Mouse (Mus musculus) kidney, embryonic 15.5 days (tissue): ENCODE measurements at regions not wholly inside any gene's neighbourhood (a gene's known extent, or its start where the extent isn't known, plus 50 kb on each side); places are given as distances from the start of the nearest gene placed in this dataset.

ENCODE experiments used
- ATAC-seq: fragments of 200-750 bp; cut with Nextera tagmentation; replicated peaks from 2 replicates; pipeline ENCODE4 v1.8.0; 2017; ENCODE audit warnings: moderate TSS enrichment; ENCODE audit not compliant: low FRiP score
- H3K27ac ChIP-seq: fragments of 300-500 bp; sonication (generic); 2 replicates; pipeline ENCODE4 v1.5.1; 2015; ENCODE audit warnings: mild to moderate bottlenecking, inconsistent platforms
- H3K27me3 ChIP-seq: fragments of 300-500 bp; sonication (generic); 2 replicates; pipeline ENCODE4 v1.6.1; 2015; ENCODE audit warnings: inconsistent platforms
- H3K36me3 ChIP-seq: fragments of 300-500 bp; sonication (generic); 2 replicates; pipeline ENCODE4 v1.6.1; 2015; ENCODE audit warnings: inconsistent platforms
- H3K4me1 ChIP-seq: fragments of 300-500 bp; sonication (generic); 2 replicates; pipeline ENCODE4 v1.6.1; 2015; ENCODE audit warnings: inconsistent platforms
- H3K4me2 ChIP-seq: fragments of 300-500 bp; sonication (generic); 2 replicates; pipeline ENCODE4 v1.6.1; 2015; ENCODE audit warnings: moderate library complexity, mild to moderate bottlenecking, inconsistent platforms
- H3K4me3 ChIP-seq: fragments of 300-500 bp; sonication (generic); replicated peaks from 2 replicates; pipeline ENCODE4 v1.5.1; 2015; ENCODE audit warnings: mild to moderate bottlenecking, inconsistent platforms
- H3K9ac ChIP-seq: fragments of 300-500 bp; sonication (generic); 2 replicates; pipeline ENCODE4 v1.6.1; 2015; ENCODE audit warnings: mild to moderate bottlenecking, inconsistent platforms
- H3K9me3 ChIP-seq: fragments of 300-500 bp; sonication (generic); replicated peaks from 2 replicates; pipeline ENCODE4 v1.6.1; 2016; ENCODE audit warnings: inconsistent platforms
- WGBS: fragments of 180-500 bp; shearing (Covaris S2); methylation state at CpG from one replicate; pipeline ENCODE4 v1.1.7; 2015; ENCODE audit warnings: mixed read lengths; 5-methylcytosine and 5-hydroxymethylcytosine counted together

DNA sequence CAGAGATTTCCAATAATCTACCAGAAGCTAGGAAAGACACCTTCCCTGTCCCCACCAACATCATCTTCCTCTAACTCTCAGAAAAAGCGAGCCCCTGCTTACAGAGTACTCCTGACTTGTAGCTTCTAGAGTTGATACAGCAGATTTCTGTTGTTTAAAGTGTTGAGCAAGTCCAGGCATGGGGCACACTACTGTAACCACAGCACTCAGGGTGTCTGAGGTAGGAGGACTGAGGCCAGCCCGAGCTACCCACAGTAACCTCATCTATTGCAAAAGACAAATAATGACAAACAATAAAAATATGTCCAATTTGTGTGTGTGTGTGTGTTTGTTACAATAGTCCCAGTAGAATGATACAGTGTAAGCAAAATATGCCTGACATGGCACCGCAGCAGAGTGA is 144.3 kb upstream of the Eif4g2 start:
- 82% methylated on average over 3 of the region's 3 CpGs for WGBS
- no peak overlapping the region for H3K4me3 ChIP-seq
- no peaks in the 10 kb centered on the region for H3K36me3 ChIP-seq
- no peak overlapping the region for H3K4me2 ChIP-seq
- no peak overlapping the region for H3K9ac ChIP-seq
- H3K9me3 ChIP-seq: no peaks in the 10 kb centered on the region
- H3K27ac ChIP-seq: no peak overlapping the region
- no peaks in the 10 kb centered on the region for H3K27me3 ChIP-seq
- no peaks in the 10 kb centered on the region for H3K4me1 ChIP-seq
- ATAC-seq: no peak

DNA sequence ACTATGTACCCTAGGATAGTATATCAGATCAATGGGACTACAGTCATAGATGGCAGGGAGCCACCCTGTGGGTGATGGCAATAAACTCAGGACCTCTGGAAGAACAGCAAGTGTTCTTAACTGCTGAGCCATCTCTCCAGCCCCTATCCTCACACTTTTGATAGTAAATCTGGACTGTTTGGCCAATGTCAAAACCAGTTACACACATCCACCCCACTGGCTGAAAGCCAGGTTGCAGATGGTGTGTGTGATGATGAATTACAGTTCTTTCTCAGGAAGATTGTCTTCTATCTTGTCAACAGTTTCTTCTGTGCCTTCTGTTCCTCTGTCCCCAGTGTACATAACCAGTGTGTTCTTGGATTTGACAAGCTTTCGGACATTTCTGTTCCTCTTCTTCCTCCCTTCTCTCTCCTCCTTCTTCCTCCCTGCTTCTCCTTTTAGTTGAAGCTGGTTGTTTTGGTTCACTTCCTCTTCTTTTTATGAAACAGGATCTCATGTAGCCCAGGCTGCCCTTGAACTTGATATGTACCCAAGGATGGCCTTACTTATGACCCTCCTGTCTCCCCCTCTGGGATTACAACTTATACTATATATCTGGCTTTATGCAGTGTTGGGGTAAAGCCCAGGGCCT is 143.3 kb upstream of the Eif4g2 start:
- no peak for ATAC-seq
- Histone ChIP-seq H3K9me3 (no peaks in the 10 kb centered on the region), H3K27ac (no peak overlapping the region), H3K4me2 (no peak overlapping the region), H3K27me3 (no peaks in the 10 kb centered on the region), H3K9ac (no peak overlapping the region), H3K4me1 (no peaks in the 10 kb centered on the region), H3K4me3 (no peak overlapping the region), H3K36me3 (no peaks in the 10 kb centered on the region)
- 71% methylated on average over 1 of the region's 1 CpGs for WGBS

DNA sequence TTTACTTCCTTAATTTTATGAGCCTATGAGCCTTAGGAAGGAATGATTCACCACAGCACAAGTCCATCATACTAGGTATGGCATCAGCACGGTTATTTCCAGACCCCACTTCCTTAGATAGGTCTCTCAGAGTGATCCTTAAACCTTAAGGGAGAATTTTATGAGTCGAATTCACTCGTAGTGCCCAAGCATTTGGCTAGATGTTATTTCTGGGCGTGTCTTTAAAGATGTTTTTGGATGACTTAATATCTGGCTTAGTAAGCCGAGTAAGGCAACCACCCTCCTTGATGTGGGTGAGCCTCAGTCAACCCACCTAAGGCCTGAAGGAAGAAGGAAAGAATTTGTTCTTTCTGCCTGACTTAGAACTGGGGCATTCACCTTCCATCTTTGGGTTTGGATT is 132.8 kb upstream of the Eif4g2 start:
- Histone ChIP-seq H3K4me2 (no peak overlapping the region), H3K27me3 (no peaks in the 10 kb centered on the region), H3K9ac (no peak overlapping the region), H3K9me3 (0 out of 2 replicates have a peak, but pooled peaks cover 3% of the 10 kb centered on the region), H3K36me3 (no peaks in the 10 kb centered on the region), H3K27ac (no peak overlapping the region), H3K4me3 (no peak overlapping the region), H3K4me1 (peaks cover 6% of the 10 kb centered on the region)
- no peak for ATAC-seq
- 82% methylated on average over 5 of the region's 5 CpGs for WGBS

- H3K4me2 ChIP-seq: no peak overlapping the region
- 89% methylated on average over 6 of the region's 6 CpGs for WGBS
- H3K27ac ChIP-seq: no peak overlapping the region
- no peaks in the 10 kb centered on the region for H3K36me3 ChIP-seq
- H3K9me3 ChIP-seq: 0 out of 2 replicates have a peak, but pooled peaks cover under 1% of the 10 kb centered on the region
- H3K9ac ChIP-seq: no peak overlapping the region
- no peaks in the 10 kb centered on the region for H3K27me3 ChIP-seq
- ATAC-seq: no peak
- H3K4me3 ChIP-seq: no peak overlapping the region
- peaks cover 10% of the 10 kb centered on the region for H3K4me1 ChIP-seq
Observed at GRCm38 (mm10) chr7:111214226-111214906, 131.5 kb upstream of the Eif4g2 start.

GRCm38 (mm10) chr7:111212188-111212587 is 129.4 kb upstream of the Eif4g2 start:
- H3K4me3 ChIP-seq: no peak overlapping the region
- ATAC-seq: no peak
- WGBS: 81% methylated on average over 5 of the region's 5 CpGs
- no peak overlapping the region for H3K9ac ChIP-seq
- H3K27ac ChIP-seq: no peak overlapping the region
- no peaks in the 10 kb centered on the region for H3K27me3 ChIP-seq
- peaks cover 10% of the 10 kb centered on the region for H3K4me1 ChIP-seq
- no peaks in the 10 kb centered on the region for H3K36me3 ChIP-seq
- H3K4me2 ChIP-seq: no peak overlapping the region
- no peaks in the 10 kb centered on the region for H3K9me3 ChIP-seq

- H3K4me3 ChIP-seq: no peak overlapping the region
- H3K9me3 ChIP-seq: no peaks in the 10 kb centered on the region
- ATAC-seq: no peak
- no peak overlapping the region for H3K27ac ChIP-seq
- WGBS: 68% methylated on average over 11 of the region's 11 CpGs
- no peaks in the 10 kb centered on the region for H3K36me3 ChIP-seq
- H3K9ac ChIP-seq: no peak overlapping the region
- H3K27me3 ChIP-seq: no peaks in the 10 kb centered on the region
- H3K4me2 ChIP-seq: no peak overlapping the region
- H3K4me1 ChIP-seq: peaks cover 10% of the 10 kb centered on the region
Observed at GRCm38 (mm10) chr7:111211641-111212040, 128.8 kb upstream of the Eif4g2 start.

DNA sequence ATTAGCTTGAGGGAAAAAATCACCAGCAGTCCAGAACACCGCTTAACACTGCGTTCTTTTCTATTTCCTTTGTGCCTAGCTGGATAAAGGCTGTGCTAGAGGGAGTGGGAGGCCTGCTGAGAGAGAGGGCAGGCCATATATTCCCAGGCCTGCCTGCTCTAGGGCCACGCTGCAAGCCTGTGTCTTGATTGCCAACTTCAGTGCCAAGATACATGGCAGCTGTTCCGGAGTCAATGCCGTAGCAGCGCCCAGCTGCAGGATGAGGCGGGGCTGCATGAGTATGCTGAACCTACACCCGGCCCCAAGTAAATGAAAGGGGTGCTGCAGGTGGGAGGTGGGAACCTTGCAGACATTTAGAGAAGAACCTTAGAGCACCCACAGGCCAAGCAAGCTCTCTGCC is 127.5 kb upstream of the Eif4g2 start:
- whole genome bisulfite sequencing: 77% methylated on average over 8 of the region's 8 CpGs
- no peak overlapping the region for H3K4me3 ChIP-seq
- peaks cover 10% of the 10 kb centered on the region; the same call in 1 of the 2 replicates for H3K4me1 ChIP-seq
- H3K9ac ChIP-seq: no peak overlapping the region
- H3K9me3 ChIP-seq: no peaks in the 10 kb centered on the region
- no peaks in the 10 kb centered on the region for H3K36me3 ChIP-seq
- H3K27me3 ChIP-seq: no peaks in the 10 kb centered on the region
- H3K27ac ChIP-seq: no peak overlapping the region
- no peak overlapping the region for H3K4me2 ChIP-seq
- ATAC-seq: no peak

DNA sequence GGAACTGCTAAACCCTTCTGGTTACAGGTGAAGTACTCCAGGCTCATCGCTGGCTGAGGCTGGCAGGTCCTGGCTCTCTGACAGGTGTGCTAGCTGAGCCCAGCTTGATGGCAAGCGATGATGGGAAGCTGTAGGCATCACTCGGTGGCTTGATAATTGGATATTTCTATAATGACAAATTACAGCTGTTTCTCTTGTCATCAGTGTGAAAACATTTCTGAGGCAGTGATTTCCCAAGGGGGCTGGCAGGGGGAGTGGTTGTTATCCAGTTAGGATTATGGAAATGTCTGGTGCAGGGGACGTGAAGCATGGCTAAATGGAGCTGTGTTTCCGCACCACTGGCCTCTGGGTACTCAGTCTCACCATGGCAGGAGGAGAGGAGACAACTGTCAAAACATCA is 123.0 kb upstream of the Eif4g2 start:
- Histone ChIP-seq H3K27ac (no peak overlapping the region), H3K9me3 (no peaks in the 10 kb centered on the region), H3K4me3 (no peak overlapping the region), H3K9ac (no peak overlapping the region), H3K27me3 (no peaks in the 10 kb centered on the region), H3K4me2 (no peak overlapping the region), H3K36me3 (no peaks in the 10 kb centered on the region), H3K4me1 (peaks cover 10% of the 10 kb centered on the region; the same call in 1 of the 2 replicates)
- ATAC-seq: no peak
- 60% methylated on average over 5 of the region's 5 CpGs for WGBS

- H3K4me3 ChIP-seq: no peak overlapping the region
- no peaks in the 10 kb centered on the region for H3K9me3 ChIP-seq
- WGBS: 81% methylated on average over 10 of the region's 10 CpGs
- no peak for ATAC-seq
- no peaks in the 10 kb centered on the region for H3K4me1 ChIP-seq
- H3K36me3 ChIP-seq: no peaks in the 10 kb centered on the region
- no peak overlapping the region for H3K4me2 ChIP-seq
- no peak overlapping the region for H3K9ac ChIP-seq
- no peaks in the 10 kb centered on the region for H3K27me3 ChIP-seq
- no peak overlapping the region for H3K27ac ChIP-seq
Observed at GRCm38 (mm10) chr7:111198608-111199355, 116.0 kb upstream of the Eif4g2 start.

- H3K4me3 ChIP-seq: no peak overlapping the region
- ATAC-seq: peak; percentile 90
- peaks cover 13% of the 10 kb centered on the region for H3K4me1 ChIP-seq
- no peak overlapping the region for H3K27ac ChIP-seq
- no peak overlapping the region for H3K4me2 ChIP-seq
- H3K27me3 ChIP-seq: no peaks in the 10 kb centered on the region
- WGBS: 33% methylated on average over 4 of the region's 4 CpGs
- no peaks in the 10 kb centered on the region for H3K36me3 ChIP-seq
- no peak overlapping the region for H3K9ac ChIP-seq
- H3K9me3 ChIP-seq: no peaks in the 10 kb centered on the region
Observed at GRCm38 (mm10) chr7:111191674-111192073, 108.8 kb upstream of the Eif4g2 start.

GRCm38 (mm10) chr7:111191216-111191615 is 108.4 kb upstream of the Eif4g2 start:
- Histone ChIP-seq H3K27me3 (no peaks in the 10 kb centered on the region), H3K4me2 (no peak overlapping the region), H3K4me1 (peaks cover 13% of the 10 kb centered on the region), H3K4me3 (no peak overlapping the region), H3K9ac (no peak overlapping the region), H3K9me3 (no peaks in the 10 kb centered on the region), H3K27ac (no peak overlapping the region), H3K36me3 (no peaks in the 10 kb centered on the region)
- no peak; the same call in 1 of the 2 replicates for ATAC-seq

- Histone ChIP-seq H3K36me3 (no peaks in the 10 kb centered on the region), H3K27ac (no peak overlapping the region), H3K4me3 (no peak overlapping the region), H3K4me2 (no peak overlapping the region), H3K27me3 (no peaks in the 10 kb centered on the region), H3K9ac (no peak overlapping the region), H3K4me1 (peaks cover 16% of the 10 kb centered on the region), H3K9me3 (no peaks in the 10 kb centered on the region)
- 81% methylated on average over 4 of the region's 4 CpGs for WGBS
- ATAC-seq: no peak
Observed at GRCm38 (mm10) chr7:111189731-111190130, 106.9 kb upstream of the Eif4g2 start.
